Mouse (Mus musculus): ENCODE measurements at regions not wholly inside any gene's neighbourhood (a gene's known extent, or its start where the extent isn't known, plus 50 kb on each side); places are given as distances from the start of the nearest gene placed in this dataset.

DNA sequence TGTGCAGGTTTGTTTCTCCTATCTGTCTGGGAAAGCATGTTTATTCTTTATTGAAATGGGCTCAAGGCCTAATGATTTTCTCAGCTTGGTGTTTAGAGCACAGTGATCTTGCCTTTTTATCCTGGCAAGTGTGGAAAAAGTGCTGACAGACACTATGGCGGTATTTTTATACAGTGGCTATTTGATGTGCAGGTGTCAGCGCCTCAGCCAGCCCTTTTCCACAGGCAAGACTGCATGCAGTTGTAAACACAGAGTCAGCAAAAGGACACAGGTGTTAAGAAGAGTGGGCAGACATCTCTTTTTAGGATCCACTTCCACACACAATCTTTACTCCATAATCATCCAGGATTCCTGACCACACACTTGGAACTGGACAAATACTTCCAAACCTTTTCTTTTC is 88.9 kb upstream of the Sphkap start:
- no peak for DNase-seq

DNA sequence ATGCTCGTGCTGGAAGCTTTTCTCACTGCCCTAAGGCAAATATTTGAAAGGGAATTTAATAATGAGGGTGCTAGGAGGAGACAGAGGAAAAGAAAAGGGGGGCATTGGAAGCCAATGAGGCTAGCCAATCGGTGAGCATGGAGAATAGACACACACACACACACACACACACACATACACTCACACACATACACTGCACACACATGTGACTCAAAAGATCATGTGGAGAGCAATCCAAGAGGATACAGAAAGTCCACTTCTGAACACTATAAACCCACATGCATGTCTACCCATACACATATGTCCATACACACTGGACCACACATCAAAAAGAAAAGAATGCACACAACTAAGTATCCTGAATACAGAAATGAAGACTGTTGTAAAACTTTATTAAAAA is 88.4 kb upstream of the Sphkap start:
- no peak for DNase-seq

DNA sequence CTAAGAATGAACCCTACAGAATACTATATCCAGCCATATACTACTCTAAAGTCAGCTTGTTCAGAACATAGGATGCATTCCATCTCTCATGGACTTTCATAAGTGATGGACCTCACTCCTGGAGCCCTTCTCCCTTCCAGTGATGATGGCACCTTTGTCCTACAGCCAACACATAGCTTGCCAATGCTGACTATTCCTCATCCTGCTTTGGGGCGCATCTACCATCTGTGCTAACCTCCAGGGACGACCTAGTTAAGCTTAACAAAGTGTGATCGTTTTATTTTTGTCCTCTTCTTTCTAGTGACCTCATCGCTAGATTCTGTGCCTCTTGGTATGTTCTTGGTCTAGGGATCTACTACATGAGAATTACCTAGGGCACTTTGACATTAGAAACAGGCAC is 87.0 kb upstream of the Sphkap start:
- no peak for DNase-seq

DNA sequence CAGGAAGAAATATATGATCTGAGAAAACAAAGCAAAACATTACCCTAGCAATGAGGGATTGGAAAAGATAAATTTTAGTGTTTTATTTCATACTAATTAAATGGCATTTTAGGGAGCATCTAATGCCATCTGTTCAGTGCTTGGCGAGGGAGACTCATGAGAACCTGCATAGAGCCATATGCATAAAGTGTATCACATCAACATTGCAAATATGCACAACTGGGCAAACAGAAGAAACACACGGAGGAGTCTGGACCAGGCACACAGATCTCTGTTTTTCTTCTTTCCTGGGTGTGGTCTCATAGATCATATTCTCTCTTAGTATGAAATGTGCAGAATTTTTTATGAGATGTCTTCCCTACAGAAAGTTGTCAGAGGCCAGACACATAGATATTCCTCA is 71.1 kb upstream of the Sphkap start:
- no peak for DNase-seq
